Mouse (Mus musculus): Measurements from ENCODE around the gene Pak6. TPM values are rescaled to one million over a fixed set of nuclear protein-coding genes. Genes with fewer than 3 reads are reported as not detected.
A peak's percentile ranks its signal among the peaks of the same experiment; 100 is the strongest.

Pak6 gene
- total and polyA plus RNA-seq, 3 experiments, result 0.05 to 0.73 (median 0.42) TPM

DNA sequence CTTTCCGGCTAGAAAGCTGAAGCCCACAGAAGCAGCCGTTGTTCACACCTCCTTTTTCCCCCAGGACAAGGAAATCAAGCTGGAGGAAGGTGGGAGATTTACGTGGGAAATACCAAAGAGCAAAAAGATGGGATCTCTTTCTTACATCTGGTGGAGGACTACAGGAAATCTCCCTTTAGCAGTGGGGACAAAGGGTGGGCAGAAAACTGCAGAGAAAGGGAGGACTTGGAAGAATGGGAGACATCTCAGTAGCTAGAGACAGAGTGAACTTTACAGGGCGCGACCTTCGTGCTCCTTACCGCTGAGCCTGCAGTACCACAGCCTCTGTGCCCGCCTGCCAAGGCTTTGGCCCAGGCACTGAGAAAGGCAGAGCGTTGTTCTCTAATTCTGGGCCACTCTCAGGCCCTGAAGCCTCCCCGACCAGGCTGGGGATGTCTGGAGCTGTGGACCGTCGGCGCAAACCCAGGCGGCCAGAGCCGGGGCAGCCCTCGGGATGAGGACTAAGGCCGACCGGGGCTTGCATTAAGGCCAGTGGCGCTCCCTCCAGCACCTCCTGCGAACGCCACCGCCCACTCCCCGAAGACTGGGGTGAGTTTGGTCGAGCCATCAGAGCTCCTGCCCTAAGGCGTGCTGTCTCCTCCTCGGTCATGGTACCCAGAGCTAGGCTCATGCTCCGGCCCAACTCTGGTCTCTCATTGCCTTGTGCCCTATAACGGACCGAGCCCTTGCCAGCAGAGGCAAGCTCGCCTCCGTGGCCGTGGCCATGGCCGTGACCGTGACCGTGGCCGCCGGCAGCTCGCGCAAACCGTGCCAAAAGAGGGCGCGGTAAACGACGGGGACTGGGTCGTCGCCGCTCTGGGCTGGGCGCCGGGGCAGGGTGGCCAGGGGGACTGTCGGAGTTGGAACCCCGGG lies 39.1 kb downstream of the Pak6 start:
- Histone ChIP-seq H3K4me1 (ENCODE audit: control insufficient read depth in 1 of 2, insufficient read depth in 2 of 2) (peaks cover 5 to 19% of the 10 kb centered on the region in 2 experiments), H3K36me3 (replicated peaks in 1 of 2; ENCODE audit: control insufficient read depth in 1 of 2, insufficient read depth in 1 of 2, low read length in 1 of 2) (peaks cover 0 to 2% of the 10 kb centered on the region in 2 experiments), H3K9ac (ENCODE audit: insufficient read depth, low read depth) (no peak overlapping the region), H3K4me3 (replicated peaks in 1 of 3; ENCODE audit: low read depth in 2 of 3, low read length in 2 of 3, poor library complexity in 1 of 3) (no peak overlapping the region), H3K27ac (ENCODE audit: insufficient read depth, low read depth) (no peak overlapping the region), H3K27me3 (replicated peaks) (no peaks in the 10 kb centered on the region), H3K4me2 (ENCODE audit: insufficient read depth, low read depth, poor library complexity, severe bottlenecking) (no peak overlapping the region), H3K79me2 (replicated peaks; ENCODE audit: control insufficient read depth, extremely low read depth, insufficient read depth, poor library complexity, severe bottlenecking) (no peaks in the 10 kb centered on the region), H3K9me3 (replicated peaks; ENCODE audit: low read length) (peaks cover 21% of the 10 kb centered on the region)
- in situ Hi-C loops (cut with MboI; ENCODE audit: low pct_ligation_motif_present, low pct_unique_long_range_greater_than_20kb, low sequenced_read_pairs) (no loop called here), dilution Hi-C loops (cut with MboI; ENCODE audit: extremely low pct_ligation_motif_present, extremely low pct_unique_long_range_greater_than_20kb, low sequenced_read_pairs) (no loop called here)
- DNase-seq (ENCODE audit: extremely low read depth), result no peak
- no peak for TF ChIP-seq POLR2AphosphoS2 (IDR thresholded peaks at IDR 0.05; ENCODE audit: low read depth, low read length)
- no peak for TF ChIP-seq SIN3A (IDR thresholded peaks at IDR 0.05; ENCODE audit: low read length)
- no peak for TF ChIP-seq NRF1 (IDR thresholded peaks at IDR 0.05; ENCODE audit: low read depth, low read length)
- no peak for TF ChIP-seq ELF1 (IDR thresholded peaks at IDR 0.05; ENCODE audit: low read depth, low read length)
- TF ChIP-seq UBTF (IDR thresholded peaks at IDR 0.05; ENCODE audit: low read depth, low read length), result no peak
- TF ChIP-seq NELFE (IDR thresholded peaks at IDR 0.05; ENCODE audit: low read depth, low read length), result no peak
- TF ChIP-seq CHD2 (IDR thresholded peaks at IDR 0.05; ENCODE audit: low read length), result no peak
- no peak for TF ChIP-seq TBP (conservative IDR thresholded peaks at IDR 0.05; ENCODE audit: low read depth, low read length)
- no peak for TF ChIP-seq USF1 (IDR thresholded peaks at IDR 0.05; ENCODE audit: low read depth, low read length)
- TF ChIP-seq ZNF384 (IDR thresholded peaks at IDR 0.05; ENCODE audit: low read depth, low read length), result no peak
- TF ChIP-seq CTCF (conservative IDR thresholded peaks at IDR 0.05 in 1 of 2, IDR thresholded peaks at IDR 0.05 in 1 of 2; ENCODE audit: low read depth in 2 of 2, low read length in 2 of 2), result no peak
- no peak for TF ChIP-seq RCOR1 (conservative IDR thresholded peaks at IDR 0.05; ENCODE audit: low read depth, low read length)
- TF ChIP-seq HCFC1 (IDR thresholded peaks at IDR 0.05; ENCODE audit: low read depth, low read length), result no peak
- TF ChIP-seq ETS1 (conservative IDR thresholded peaks at IDR 0.05; ENCODE audit: low read depth, low read length), result no peak

GRCm38 (mm10) chr2:118702883-118703761 lies 40.0 kb downstream of the Pak6 start:
- in situ Hi-C loops (cut with MboI; ENCODE audit: low pct_ligation_motif_present, low pct_unique_long_range_greater_than_20kb, low sequenced_read_pairs), result no loop called here
- no peak overlapping the region for H3K4me3 ChIP-seq (replicated peaks in 1 of 3; ENCODE audit: low read depth in 2 of 3, low read length in 2 of 3, poor library complexity in 1 of 3)
- dilution Hi-C loops (cut with MboI; ENCODE audit: extremely low pct_ligation_motif_present, extremely low pct_unique_long_range_greater_than_20kb, low sequenced_read_pairs), result no loop called here
- no peak for DNase-seq (ENCODE audit: extremely low read depth)
- peak overlapping the region; percentile 37 for H3K4me2 ChIP-seq (ENCODE audit: insufficient read depth, low read depth, poor library complexity, severe bottlenecking)
- no peaks in the 10 kb centered on the region for H3K79me2 ChIP-seq (replicated peaks; ENCODE audit: control insufficient read depth, extremely low read depth, insufficient read depth, poor library complexity, severe bottlenecking)
- TF ChIP-seq CTCF (conservative IDR thresholded peaks at IDR 0.05 in 1 of 2, IDR thresholded peaks at IDR 0.05 in 1 of 2; ENCODE audit: low read depth in 2 of 2, low read length in 2 of 2) (no peak), TCF12 (IDR thresholded peaks at IDR 0.05; ENCODE audit: low read depth, low read length) (no peak), ZNF384 (IDR thresholded peaks at IDR 0.05; ENCODE audit: low read depth, low read length) (no peak), JUND (conservative IDR thresholded peaks at IDR 0.05; ENCODE audit: low read depth, low read length) (no peak), CHD2 (IDR thresholded peaks at IDR 0.05; ENCODE audit: low read length) (no peak), ETS1 (conservative IDR thresholded peaks at IDR 0.05; ENCODE audit: low read depth, low read length) (no peak), POLR2A (IDR thresholded peaks at IDR 0.05; ENCODE audit: low read depth, low read length) (no peak), POLR2AphosphoS2 (IDR thresholded peaks at IDR 0.05; ENCODE audit: low read depth, low read length) (no peak), NRF1 (IDR thresholded peaks at IDR 0.05; ENCODE audit: low read depth, low read length) (no peak), E2F4 (IDR thresholded peaks at IDR 0.05; ENCODE audit: insufficient replicate concordance, low read depth, low read length) (no peak), JUN (IDR thresholded peaks at IDR 0.05; ENCODE audit: insufficient read depth, low read depth, low read length) (no peak), HCFC1 (IDR thresholded peaks at IDR 0.05; ENCODE audit: low read depth, low read length) (no peak), UBTF (IDR thresholded peaks at IDR 0.05; ENCODE audit: low read depth, low read length) (no peak), NELFE (IDR thresholded peaks at IDR 0.05; ENCODE audit: low read depth, low read length) (no peak)
- peaks cover 0 to 11% of the 10 kb centered on the region in 2 experiments for H3K36me3 ChIP-seq (replicated peaks in 1 of 2; ENCODE audit: control insufficient read depth in 1 of 2, insufficient read depth in 1 of 2, low read length in 1 of 2)
- peaks cover 21% of the 10 kb centered on the region for H3K9me3 ChIP-seq (replicated peaks; ENCODE audit: low read length)
- no peaks in the 10 kb centered on the region for H3K27me3 ChIP-seq (replicated peaks)
- no peak overlapping the region for H3K9ac ChIP-seq (ENCODE audit: insufficient read depth, low read depth)
- H3K27ac ChIP-seq (ENCODE audit: insufficient read depth, low read depth), result no peak overlapping the region
- peaks cover 5 to 27% of the 10 kb centered on the region in 2 experiments for H3K4me1 ChIP-seq (ENCODE audit: control insufficient read depth in 1 of 2, insufficient read depth in 2 of 2)
